Mouse (Mus musculus) liver, embryonic 16.5 days (tissue): ENCODE measurements around the gene Prdm10. TPM values are rescaled to one million over a fixed set of nuclear protein-coding genes. Genes with fewer than 3 reads are reported as not detected.

Experiments
- ATAC-seq: fragments of 200-750 bp; cut with Nextera tagmentation; 2 replicates; pipeline ENCODE4 v1.8.0; 2017; ENCODE audit warnings: low read depth, mild to moderate bottlenecking, moderate number of reproducible peaks, moderate library complexity
- H3K27ac ChIP-seq: fragments of 300-500 bp; sonication (generic); 2 replicates; pipeline ENCODE4 v1.5.1; 2014; ENCODE audit warnings: mild to moderate bottlenecking, low read length
- H3K27me3 ChIP-seq: fragments of 300-500 bp; sonication (generic); 2 replicates; pipeline ENCODE4 v1.6.1; 2014; ENCODE audit warnings: low read depth, low read length, mixed read lengths; ENCODE audit not compliant: control insufficient read depth, insufficient read depth
- H3K36me3 ChIP-seq: fragments of 300-500 bp; sonication (generic); 2 replicates; pipeline ENCODE4 v1.6.1; 2014; ENCODE audit warnings: mild to moderate bottlenecking; ENCODE audit not compliant: control insufficient read depth, insufficient read depth
- H3K4me1 ChIP-seq: fragments of 300-500 bp; sonication (generic); 2 replicates; pipeline ENCODE4 v1.6.1; 2014; ENCODE audit warnings: low read depth, low read length, mixed read lengths; ENCODE audit not compliant: control insufficient read depth
- H3K4me2 ChIP-seq: fragments of 300-500 bp; sonication (generic); 2 replicates; pipeline ENCODE4 v1.6.1; 2014; ENCODE audit warnings: low read depth, low read length, mixed read lengths
- H3K4me3 ChIP-seq: fragments of 300-500 bp; sonication (generic); 2 replicates; pipeline ENCODE4 v1.5.1; 2014; ENCODE audit warnings: low read depth, mild to moderate bottlenecking, low read length
- H3K9ac ChIP-seq: fragments of 300-500 bp; sonication (generic); 2 replicates; pipeline ENCODE4 v1.6.1; 2014; ENCODE audit warnings: low read depth, low read length
- H3K9me3 ChIP-seq: fragments of 300-500 bp; sonication (generic); replicated peaks from 2 replicates; pipeline ENCODE4 v1.6.1; 2016; ENCODE audit warnings: low read length; ENCODE audit not compliant: control insufficient read depth
- WGBS: fragments of 180-500 bp; shearing (Covaris S2); extraction: QIAGEN DNeasy Blood & Tissue Kit; methylation state at CpG from one replicate; pipeline ENCODE4 v1.1.7; 2014; ENCODE audit not compliant: insufficient replicate concordance; 5-methylcytosine and 5-hydroxymethylcytosine counted together
- polyA plus RNA-seq: library from polyadenylated mRNA; unstranded; fragments of >200 nt; fragmentation: Nextera tagmentation; extraction: Ambion mirVana; gene quantifications from 2 replicates; pipeline ENCODE4 v1.2.1, GENCODE M21; 2015

Gene Prdm10
- polyA plus RNA-seq, 1 experiment from 2014 or later, result 3.1 TPM

DNA sequence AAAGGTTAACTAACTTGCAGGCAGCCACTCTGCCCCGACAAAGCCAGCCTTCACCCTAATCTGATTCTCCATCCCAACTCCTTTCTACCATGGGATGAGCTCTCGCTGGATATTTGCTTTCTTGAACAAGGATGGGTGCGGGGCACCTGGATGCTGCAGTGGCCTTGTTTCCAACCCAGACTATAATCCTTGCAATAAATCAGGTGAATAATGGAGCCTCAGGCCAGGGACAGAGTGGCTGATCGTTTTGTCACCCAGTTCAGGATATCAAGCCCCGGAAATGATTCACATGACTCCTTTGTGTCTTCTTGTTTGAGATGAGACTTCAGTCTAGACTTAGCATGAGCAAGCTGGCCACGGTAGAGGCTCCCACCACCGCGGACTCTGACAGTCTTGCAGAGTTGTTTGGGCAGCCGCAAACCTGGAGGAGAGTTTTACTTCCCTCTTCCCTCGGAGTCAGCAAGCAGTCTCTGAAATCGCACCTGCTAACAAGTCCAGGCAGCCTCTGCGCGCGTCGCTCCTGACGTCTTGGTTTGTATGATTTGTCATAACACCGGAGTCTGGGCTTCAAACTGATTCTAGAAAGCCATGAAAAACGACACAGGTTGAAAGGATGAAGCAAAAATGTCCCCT, 36.9 kb upstream of the Prdm10 start:
- Histone ChIP-seq H3K27me3 (no peaks in the 10 kb centered on the region), H3K4me3 (no peak overlapping the region), H3K4me2 (no peak overlapping the region), H3K27ac (no peak overlapping the region), H3K9ac (no peak overlapping the region), H3K9me3 (no peaks in the 10 kb centered on the region), H3K4me1 (no peaks in the 10 kb centered on the region; the same call in 1 of the 2 replicates), H3K36me3 (no peaks in the 10 kb centered on the region)
- no peak for ATAC-seq
- 46% methylated on average over 18 of the region's 18 CpGs for WGBS

DNA sequence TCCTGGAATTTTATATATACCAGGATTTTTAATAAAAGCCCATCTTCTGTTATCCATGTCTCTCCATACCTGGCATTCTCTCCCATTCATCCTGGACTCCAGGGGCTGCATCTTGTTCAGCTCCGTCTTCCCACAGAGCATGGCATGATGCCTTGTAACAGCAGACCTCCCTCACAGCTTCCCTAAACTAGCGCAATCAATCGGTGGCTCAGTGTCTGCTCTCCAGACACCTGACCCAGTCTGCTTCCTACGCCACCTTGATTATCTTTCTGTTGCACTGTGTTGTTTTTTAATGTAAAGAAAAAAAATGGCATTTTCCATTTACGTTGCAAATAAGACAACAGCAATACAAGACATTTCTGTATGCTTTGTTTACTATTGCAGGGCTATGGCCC, 36.4 kb upstream of the Prdm10 start:
- H3K36me3 ChIP-seq, result no peaks in the 10 kb centered on the region
- no peaks in the 10 kb centered on the region; the same call in 1 of the 2 replicates for H3K4me1 ChIP-seq
- no peak overlapping the region for H3K4me3 ChIP-seq
- H3K9ac ChIP-seq, result no peak overlapping the region
- no peaks in the 10 kb centered on the region for H3K27me3 ChIP-seq
- 55% methylated on average over 5 of the region's 5 CpGs for WGBS
- H3K27ac ChIP-seq, result no peak overlapping the region
- no peaks in the 10 kb centered on the region for H3K9me3 ChIP-seq
- no peak for ATAC-seq
- H3K4me2 ChIP-seq, result no peak overlapping the region

DNA sequence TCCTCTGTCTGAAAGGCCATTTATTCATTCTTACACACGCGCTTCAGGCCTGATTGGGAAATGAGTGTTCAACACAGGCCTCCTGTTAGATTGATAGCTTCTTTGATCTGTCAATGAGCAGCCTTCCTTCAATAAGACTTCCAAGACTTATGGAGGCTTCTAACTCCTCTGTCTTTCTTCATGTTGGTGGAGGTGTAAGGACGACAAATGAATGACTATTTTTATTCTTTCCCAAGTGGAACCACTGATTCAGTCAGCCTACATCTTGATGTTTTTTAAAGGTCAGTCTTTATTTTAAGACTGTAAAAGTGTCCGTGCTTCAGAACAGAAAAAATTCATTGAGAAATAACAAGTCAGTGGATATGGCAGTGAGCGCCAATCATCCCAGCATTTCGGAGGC, 35.3 kb upstream of the Prdm10 start:
- H3K9me3 ChIP-seq, result no peaks in the 10 kb centered on the region
- no peak overlapping the region for H3K4me2 ChIP-seq
- no peak for ATAC-seq
- H3K9ac ChIP-seq, result no peak overlapping the region
- no peak overlapping the region for H3K27ac ChIP-seq
- no peaks in the 10 kb centered on the region for H3K36me3 ChIP-seq
- WGBS, result 85% methylated on average over 6 of the region's 6 CpGs
- H3K27me3 ChIP-seq, result no peaks in the 10 kb centered on the region
- H3K4me3 ChIP-seq, result no peak overlapping the region
- no peaks in the 10 kb centered on the region; the same call in 1 of the 2 replicates for H3K4me1 ChIP-seq

DNA sequence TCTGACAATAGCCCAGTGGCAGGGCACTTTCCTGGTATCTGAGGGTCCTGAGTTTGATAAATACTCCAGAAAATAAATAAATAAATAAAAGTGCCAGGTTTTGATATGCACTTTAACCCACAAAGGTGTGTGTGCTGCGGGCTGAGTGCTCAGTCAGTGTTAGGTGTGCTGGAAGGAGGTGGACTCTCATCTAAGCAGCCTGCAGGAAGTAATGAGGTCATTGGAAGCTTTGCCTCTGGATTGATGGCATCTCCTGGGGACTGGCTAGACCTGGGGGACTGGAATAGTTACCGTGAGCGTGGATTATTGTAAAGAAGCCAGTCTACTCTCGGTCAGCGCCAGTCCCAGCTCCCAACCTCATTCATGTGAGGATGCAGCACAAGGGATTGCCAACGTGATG, 33.9 kb upstream of the Prdm10 start:
- Histone ChIP-seq H3K9ac (no peak overlapping the region), H3K27ac (no peak overlapping the region), H3K36me3 (no peaks in the 10 kb centered on the region), H3K4me2 (no peak overlapping the region), H3K9me3 (no peaks in the 10 kb centered on the region), H3K4me3 (no peak overlapping the region), H3K27me3 (no peaks in the 10 kb centered on the region), H3K4me1 (peaks cover 6% of the 10 kb centered on the region)
- 60% methylated on average over 6 of the region's 6 CpGs for WGBS
- no peak for ATAC-seq

DNA sequence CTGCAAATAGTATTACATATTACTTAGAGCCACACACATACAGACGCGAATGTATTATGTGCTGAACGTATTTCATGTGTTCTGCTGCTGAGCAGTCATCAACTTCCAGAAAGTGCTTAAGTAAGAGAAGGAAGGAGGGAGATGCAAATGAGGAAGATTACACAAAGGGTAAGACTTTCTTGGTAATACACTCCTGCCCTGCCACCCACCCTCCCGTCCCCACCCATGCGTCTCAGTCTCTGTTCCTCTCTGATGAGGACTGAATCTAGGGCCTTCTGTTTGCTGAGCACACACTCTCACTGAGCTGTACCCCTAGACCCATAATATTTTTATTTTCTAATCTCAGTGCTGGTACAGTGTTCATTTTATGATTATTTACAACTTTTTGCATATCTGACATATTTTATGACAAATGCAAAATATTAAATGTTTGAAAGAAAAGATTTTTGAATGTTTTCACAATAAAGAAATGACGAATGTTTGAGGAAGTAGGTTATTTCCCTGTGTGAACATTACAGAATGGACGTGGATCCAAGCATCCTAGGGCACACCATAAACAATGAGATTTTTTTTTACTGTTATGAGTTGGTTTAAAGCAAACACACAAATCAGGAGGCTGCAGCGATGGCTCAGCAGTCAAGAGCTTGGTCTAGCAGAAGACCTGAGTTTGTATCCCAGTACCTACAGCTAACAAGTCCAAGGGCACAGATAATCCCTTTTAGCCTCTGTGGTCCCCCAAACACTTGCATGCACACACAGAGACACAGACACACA, 32.7 kb upstream of the Prdm10 start:
- Histone ChIP-seq H3K27ac (no peak overlapping the region), H3K4me3 (no peak overlapping the region)

DNA sequence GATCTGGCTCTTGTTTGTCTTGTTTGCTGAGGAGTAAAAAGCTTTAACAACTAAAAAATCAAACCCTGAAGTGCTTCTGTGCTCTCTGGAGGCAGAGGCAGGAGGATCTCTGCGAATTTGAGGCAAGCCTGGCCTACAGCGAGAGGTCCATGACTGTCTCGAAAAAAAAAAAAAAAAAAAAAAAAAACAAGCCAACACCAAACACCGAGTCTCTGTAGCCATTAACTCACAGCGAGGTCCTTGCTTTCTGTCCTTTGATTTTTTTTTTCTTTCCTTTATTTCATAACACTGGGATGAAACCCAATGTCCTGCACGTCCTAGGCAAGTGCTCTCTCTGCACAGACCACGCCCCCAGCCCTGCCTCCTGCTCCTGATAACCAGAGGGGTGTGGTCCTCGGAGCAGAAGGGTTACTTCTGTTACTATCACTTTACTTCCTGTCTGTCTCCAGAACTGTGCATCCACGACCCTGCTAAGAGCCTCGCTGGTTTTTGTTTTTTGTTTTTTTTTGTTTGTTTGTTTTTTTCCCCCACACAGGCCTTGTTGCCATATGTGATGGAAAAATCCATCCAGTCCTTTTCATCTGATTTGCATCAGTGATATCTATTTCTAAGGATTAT, 28.0 kb upstream of the Prdm10 start:
- Histone ChIP-seq H3K4me2 (peak overlapping the region; percentile 67), H3K9ac (no peak overlapping the region), H3K4me1 (peaks cover 44% of the 10 kb centered on the region), H3K36me3 (no peaks in the 10 kb centered on the region), H3K9me3 (no peaks in the 10 kb centered on the region), H3K27ac (peak overlapping the region; percentile 89), H3K4me3 (peak overlapping the region; percentile 45), H3K27me3 (no peaks in the 10 kb centered on the region)
- peak; percentile 87 for ATAC-seq
- 34% methylated on average over 10 of the region's 10 CpGs for WGBS

More for the DNA sequence above, 32.7 kb upstream of the Prdm10 start:
- ATAC-seq, result no peak
- H3K4me2 ChIP-seq, result no peak overlapping the region
- no peak overlapping the region for H3K9ac ChIP-seq
- H3K4me1 ChIP-seq, result peaks cover 14% of the 10 kb centered on the region
- no peaks in the 10 kb centered on the region for H3K27me3 ChIP-seq
- 58% methylated on average over 8 of the region's 8 CpGs for WGBS
- H3K9me3 ChIP-seq, result no peaks in the 10 kb centered on the region
- H3K36me3 ChIP-seq, result no peaks in the 10 kb centered on the region

DNA sequence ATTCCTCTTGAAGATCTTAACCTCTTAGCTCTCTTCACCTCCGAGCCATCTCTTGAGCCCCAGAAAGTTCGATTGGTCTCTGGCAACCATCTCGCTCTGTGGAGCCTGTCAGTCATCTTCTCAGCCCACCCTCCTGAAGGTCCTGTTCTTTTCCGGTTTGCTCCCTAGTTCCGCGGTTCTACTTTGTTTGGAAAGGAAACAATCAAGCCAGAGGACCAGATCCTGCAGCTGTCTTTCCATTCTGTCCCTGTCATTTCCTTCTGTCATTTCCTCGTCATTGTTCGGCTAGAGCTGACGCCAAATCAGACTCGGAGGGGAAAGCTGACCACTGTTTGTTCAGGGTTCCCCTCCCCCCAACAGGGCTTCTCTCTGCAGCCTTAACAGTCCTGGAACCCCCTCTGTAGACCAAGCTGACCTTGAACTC, 27.0 kb upstream of the Prdm10 start:
- Histone ChIP-seq H3K4me1 (peaks cover 47% of the 10 kb centered on the region), H3K27me3 (no peaks in the 10 kb centered on the region), H3K4me2 (peak overlapping the region; percentile 67), H3K27ac (peak overlapping the region; percentile 89), H3K4me3 (peak overlapping the region; percentile 48), H3K36me3 (no peaks in the 10 kb centered on the region), H3K9ac (peak overlapping the region; percentile 67), H3K9me3 (no peaks in the 10 kb centered on the region)
- WGBS, result 3% methylated on average over 10 of the region's 10 CpGs
- ATAC-seq, result no peak

DNA sequence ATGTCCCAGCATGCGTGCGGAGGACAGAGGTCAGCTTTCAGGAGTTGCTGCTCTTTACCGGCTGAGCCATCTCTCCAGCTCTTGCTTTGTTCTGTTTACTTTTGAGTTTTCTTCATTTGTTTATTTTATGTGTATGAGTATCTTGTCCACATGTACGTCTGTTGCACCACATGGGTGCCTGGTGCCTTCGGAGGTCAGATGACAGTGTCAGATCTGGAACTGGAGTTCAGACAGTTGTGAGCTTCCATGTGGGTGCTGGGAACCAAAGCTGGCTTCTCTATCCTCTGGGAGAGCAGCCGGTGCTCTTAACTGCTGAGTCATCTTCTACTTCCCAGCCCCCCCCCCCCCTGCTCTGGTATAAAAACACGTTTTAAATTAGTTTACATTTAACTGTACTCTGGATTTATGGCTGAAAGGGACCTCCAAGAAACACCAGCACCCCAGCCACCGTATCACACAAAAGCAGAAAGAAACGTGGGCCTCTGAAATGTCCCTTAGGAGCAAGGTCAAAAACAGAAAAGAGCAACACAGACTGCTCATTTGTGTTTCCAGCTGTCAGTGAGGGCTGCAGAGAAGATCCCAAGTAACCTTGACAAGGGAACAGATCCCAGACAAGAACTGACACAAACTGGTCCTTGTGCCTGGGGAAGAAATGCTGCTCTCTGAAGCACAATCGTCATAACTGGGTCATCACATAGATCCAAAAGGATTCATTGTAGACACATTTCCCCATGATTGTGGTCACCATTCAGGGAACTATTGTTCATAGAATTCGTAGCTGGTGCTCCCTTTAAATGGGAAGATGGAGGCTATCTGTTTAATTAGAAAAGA, 26.3 kb upstream of the Prdm10 start:
- peak overlapping the region; percentile 67 for H3K9ac ChIP-seq
- peaks cover 47% of the 10 kb centered on the region for H3K4me1 ChIP-seq
- H3K9me3 ChIP-seq, result no peaks in the 10 kb centered on the region
- H3K27me3 ChIP-seq, result no peaks in the 10 kb centered on the region
- no peaks in the 10 kb centered on the region for H3K36me3 ChIP-seq
- ATAC-seq, result peak; percentile 31
- peak overlapping the region; percentile 67 for H3K4me2 ChIP-seq
- 29% methylated on average over 11 of the region's 11 CpGs for WGBS
- peak overlapping the region; percentile 89 for H3K27ac ChIP-seq
- H3K4me3 ChIP-seq, result peak overlapping the region; percentile 48
